Comparison of ENCODE assay signal across 8 mouse cellular contexts in the genomic region with DNA sequence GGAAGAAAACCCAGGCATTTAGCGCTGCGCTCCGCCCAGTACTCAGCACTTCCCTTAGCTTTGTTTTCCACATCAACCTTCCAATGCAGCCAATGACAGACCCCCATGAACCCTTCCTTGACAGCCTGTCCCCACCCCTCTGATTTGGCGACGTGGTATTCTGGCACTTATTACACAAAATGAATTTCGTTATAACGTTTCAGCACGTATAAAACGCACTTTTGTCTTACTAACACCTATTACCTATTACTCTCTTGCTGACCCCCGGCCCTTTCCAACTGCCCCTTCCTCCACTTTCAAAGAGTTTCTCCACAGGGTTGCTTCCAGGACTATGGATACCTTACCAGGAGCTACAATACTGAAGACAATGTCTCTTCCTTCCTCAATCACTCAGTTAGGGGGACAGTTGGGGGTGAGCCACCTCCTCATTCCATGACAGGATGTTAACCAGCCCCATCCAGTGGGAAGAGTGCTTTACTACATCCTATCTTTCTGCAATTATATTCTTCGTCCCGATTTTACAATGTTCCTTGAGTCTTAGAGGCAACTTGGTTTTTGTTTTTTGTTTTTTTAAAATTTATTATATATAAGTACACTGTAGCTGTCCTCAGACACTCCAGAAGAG. TPM values are rescaled to one million over a fixed set of nuclear protein-coding genes. Genes with fewer than 3 reads are reported as not detected.
DNase-seq lines count a peak whose midpoint lies in the region; ATAC-seq and TF ChIP-seq lines count a peak whose summit lies in the region.

No protein-coding gene starts in this region.

- DNase-seq in layer of hippocampus, adult 2 months (ENCODE audit: low spot score in 2 of 2), result no peak
- no peak for DNase-seq in layer of hippocampus, postnatal 36 days
- DNase-seq in intestine, embryonic 14.5 days (ENCODE audit: low spot score), result no peak
- peak; percentile 73 for DNase-seq in midbrain, postnatal 0 days (ENCODE audit: low spot score)
- no peak for DNase-seq in right cerebral cortex, postnatal 10 days (ENCODE audit: low spot score in 2 of 2)
- no peak for DNase-seq in thymus, postnatal 0 days (ENCODE audit: low spot score)

- no peaks in the 10 kb centered on the region for H3K9me3 ChIP-seq in embryonic facial prominence, embryonic 13.5 days
- H3K9me3 ChIP-seq in intestine, embryonic 14.5 days (ENCODE audit: control insufficient read depth, low read length), result no peaks in the 10 kb centered on the region
- H3K9me3 ChIP-seq in midbrain, postnatal 0 days (ENCODE audit: low read length), result no peaks in the 10 kb centered on the region

- peaks cover 35% of the 10 kb centered on the region for H3K4me1 ChIP-seq in embryonic facial prominence, embryonic 13.5 days
- H3K4me1 ChIP-seq in intestine, embryonic 14.5 days (replicated peaks; ENCODE audit: control insufficient read depth, insufficient read depth, low read length), result peaks cover 30% of the 10 kb centered on the region
- H3K4me1 ChIP-seq in midbrain, postnatal 0 days (ENCODE audit: insufficient read depth, low read length), result peaks cover 9% of the 10 kb centered on the region

- ATAC-seq in embryonic facial prominence, embryonic 13.5 days (ENCODE audit: insufficient number of reproducible peaks, insufficient read depth, low FRiP score, low TSS enrichment, low read depth), result no peak
- 0 out of 2 replicates have a peak, but pooled peaks have one; percentile 8 for ATAC-seq in intestine, embryonic 14.5 days (replicated peaks; ENCODE audit: low FRiP score, low TSS enrichment, low read depth)
- ATAC-seq in midbrain, postnatal 0 days (ENCODE audit: low FRiP score), result peak; percentile 53; the same call in 1 of the 2 replicates
- ATAC-seq in megakaryocyte-erythroid progenitor cell, adult 5-6 weeks (replicated peaks; ENCODE audit: low FRiP score, low TSS enrichment, poor library complexity, severe bottlenecking), result no peak

- H3K4me3 ChIP-seq in layer of hippocampus, adult 2 months, result peak overlapping the region; percentile 64
- H3K4me3 ChIP-seq in embryonic facial prominence, embryonic 13.5 days, result peak overlapping the region; percentile 42
- peak overlapping the region; percentile 28 for H3K4me3 ChIP-seq in intestine, embryonic 14.5 days (ENCODE audit: low read depth, low read length)
- H3K4me3 ChIP-seq in midbrain, postnatal 0 days (ENCODE audit: low read depth, low read length), result peak overlapping the region; percentile 26; the same call in 1 of the 2 replicates

- peaks cover 38% of the 10 kb centered on the region for H3K36me3 ChIP-seq in embryonic facial prominence, embryonic 13.5 days
- H3K36me3 ChIP-seq in intestine, embryonic 14.5 days (ENCODE audit: control insufficient read depth, insufficient read depth, low read length), result peaks cover 44% of the 10 kb centered on the region
- H3K36me3 ChIP-seq in midbrain, postnatal 0 days (ENCODE audit: insufficient read depth, low read length), result peaks cover 33% of the 10 kb centered on the region

- 10% methylated on average over 12 of the region's 12 CpGs for WGBS in embryonic facial prominence, embryonic 13.5 days
- WGBS in intestine, embryonic 14.5 days, result 13% methylated on average over 12 of the region's 12 CpGs
- WGBS in midbrain, postnatal 0 days, result 8% methylated on average over 12 of the region's 12 CpGs

- peak overlapping the region; percentile 73; the same call in 1 of the 2 replicates for H3K9ac ChIP-seq in embryonic facial prominence, embryonic 13.5 days
- H3K9ac ChIP-seq in intestine, embryonic 14.5 days (ENCODE audit: low read length), result peak overlapping the region; percentile 63; the same call in 1 of the 2 replicates
- no peak overlapping the region for H3K9ac ChIP-seq in midbrain, postnatal 0 days (replicated peaks; ENCODE audit: low read length, poor library complexity, severe bottlenecking)

- peak; percentile 25 for TF ChIP-seq CTCF in layer of hippocampus, adult 2 months (conservative IDR thresholded peaks at IDR 0.05)
- no peak; the same call in 1 of the 2 replicates for TF ChIP-seq CTCF in midbrain, postnatal 0 days (IDR thresholded peaks at IDR 0.05)

- H3K27ac ChIP-seq in layer of hippocampus, adult 2 months, result peak overlapping the region; percentile 98
- H3K27ac ChIP-seq in embryonic facial prominence, embryonic 13.5 days, result peak overlapping the region; percentile 94
- peak overlapping the region; percentile 92 for H3K27ac ChIP-seq in intestine, embryonic 14.5 days (ENCODE audit: low read depth)
- peak overlapping the region; percentile 97 for H3K27ac ChIP-seq in midbrain, postnatal 0 days (ENCODE audit: low read depth, low read length)

- H3K27me3 ChIP-seq in embryonic facial prominence, embryonic 13.5 days, result no peaks in the 10 kb centered on the region
- H3K27me3 ChIP-seq in intestine, embryonic 14.5 days (replicated peaks; ENCODE audit: control insufficient read depth, insufficient read depth, low read length), result no peaks in the 10 kb centered on the region
- no peaks in the 10 kb centered on the region for H3K27me3 ChIP-seq in midbrain, postnatal 0 days (ENCODE audit: insufficient read depth, low read length)

- H3K4me2 ChIP-seq in embryonic facial prominence, embryonic 13.5 days, result peak overlapping the region; percentile 73
- H3K4me2 ChIP-seq in intestine, embryonic 14.5 days (ENCODE audit: low read length), result peak overlapping the region; percentile 69
- peak overlapping the region; percentile 56 for H3K4me2 ChIP-seq in midbrain, postnatal 0 days (ENCODE audit: low read depth, low read length, poor library complexity, severe bottlenecking)

RNA-seq across cellular contexts. Expression of a gene that starts 4.0 kb away (rescaled TPM):
- 1 to 10 TPM; 1.9 to 2.2 TPM for total RNA-seq in layer of hippocampus, adult 2 months (2021)
- 1 to 10 TPM; 1.7 to 2.2 TPM for total RNA-seq in layer of hippocampus, postnatal 36 days (2021)
- polyA plus RNA-seq in embryonic facial prominence, embryonic 13.5 days (2015; fragmentation: Nextera tagmentation; extraction: Ambion mirVana), result 8.4 and 8.6 TPM in 2 replicates
- polyA plus RNA-seq in intestine, embryonic 14.5 days (2014; fragmentation: Nextera tagmentation; extraction: Ambion mirVana), result 16.5 and 18.3 TPM in 2 replicates
- 5.7 and 16.7 TPM in 2 replicates for total RNA-seq in midbrain, postnatal 0 days (2014; rRNA removed)
- 4.0 and 5.1 TPM in 2 replicates for polyA plus RNA-seq in midbrain, postnatal 0 days (2015; fragmentation: Nextera tagmentation; extraction: Ambion mirVana)
- polyA plus RNA-seq in thymus, postnatal 0 days (2015; fragmentation: Nextera tagmentation; extraction: Ambion mirVana), result 1.4 and 1.8 TPM in 2 replicates
- 0.50 TPM in 1 of 2 replicates, not detected in the other for total RNA-seq in megakaryocyte-erythroid progenitor cell, adult 5-6 weeks (2014; fragmentation: Nextera tagmentation)
- total RNA-seq in megakaryocyte-erythroid progenitor cell, adult 5-6 weeks (2017), result not detected in 2 replicates

RNA-seq across cellular contexts. Expression of a gene that starts 22.1 kb away (rescaled TPM):
- total RNA-seq in layer of hippocampus, adult 2 months (2021), result 100 to 1,000 TPM; 208 to 222 TPM
- total RNA-seq in layer of hippocampus, postnatal 36 days (2021), result 100 to 1,000 TPM; 195 to 208 TPM
- polyA plus RNA-seq in embryonic facial prominence, embryonic 13.5 days (2015; fragmentation: Nextera tagmentation; extraction: Ambion mirVana), result 446 and 470 TPM in 2 replicates
- polyA plus RNA-seq in intestine, embryonic 14.5 days (2014; fragmentation: Nextera tagmentation; extraction: Ambion mirVana), result 336 and 349 TPM in 2 replicates
- total RNA-seq in midbrain, postnatal 0 days (2014; rRNA removed), result 224 and 241 TPM in 2 replicates
- 260 and 264 TPM in 2 replicates for polyA plus RNA-seq in midbrain, postnatal 0 days (2015; fragmentation: Nextera tagmentation; extraction: Ambion mirVana)
- polyA plus RNA-seq in thymus, postnatal 0 days (2015; fragmentation: Nextera tagmentation; extraction: Ambion mirVana), result 466 and 479 TPM in 2 replicates
- total RNA-seq in megakaryocyte-erythroid progenitor cell, adult 5-6 weeks (2014; fragmentation: Nextera tagmentation), result 204 and 225 TPM in 2 replicates
- 215 and 228 TPM in 2 replicates for total RNA-seq in megakaryocyte-erythroid progenitor cell, adult 5-6 weeks (2017)

RNA-seq across cellular contexts. Expression of a gene that starts 25.6 kb away (rescaled TPM):
- total RNA-seq in layer of hippocampus, adult 2 months (2021), result 10 to 100 TPM; 13.7 to 15.2 TPM
- 10 to 100 TPM; 11.2 to 13.8 TPM for total RNA-seq in layer of hippocampus, postnatal 36 days (2021)
- 39.3 and 54.2 TPM in 2 replicates for polyA plus RNA-seq in embryonic facial prominence, embryonic 13.5 days (2015; fragmentation: Nextera tagmentation; extraction: Ambion mirVana)
- polyA plus RNA-seq in intestine, embryonic 14.5 days (2014; fragmentation: Nextera tagmentation; extraction: Ambion mirVana), result 77.4 and 79.5 TPM in 2 replicates
- 8.4 and 8.9 TPM in 2 replicates for total RNA-seq in midbrain, postnatal 0 days (2014; rRNA removed)
- 6.5 and 7.5 TPM in 2 replicates for polyA plus RNA-seq in midbrain, postnatal 0 days (2015; fragmentation: Nextera tagmentation; extraction: Ambion mirVana)
- polyA plus RNA-seq in thymus, postnatal 0 days (2015; fragmentation: Nextera tagmentation; extraction: Ambion mirVana), result 43.6 and 48.7 TPM in 2 replicates
- total RNA-seq in megakaryocyte-erythroid progenitor cell, adult 5-6 weeks (2014; fragmentation: Nextera tagmentation), result 226 and 251 TPM in 2 replicates
- total RNA-seq in megakaryocyte-erythroid progenitor cell, adult 5-6 weeks (2017), result 103 and 192 TPM in 2 replicates

RNA-seq across cellular contexts. Expression of a gene that starts 32.4 kb away (rescaled TPM):
- total RNA-seq in layer of hippocampus, adult 2 months (2021), result 1 to 10 TPM; 2.0 to 2.1 TPM
- 1 to 10 TPM; 1.3 to 1.8 TPM for total RNA-seq in layer of hippocampus, postnatal 36 days (2021)
- polyA plus RNA-seq in embryonic facial prominence, embryonic 13.5 days (2015; fragmentation: Nextera tagmentation; extraction: Ambion mirVana), result 1.6 and 2.8 TPM in 2 replicates
- 0.87 and 1.4 TPM in 2 replicates for polyA plus RNA-seq in intestine, embryonic 14.5 days (2014; fragmentation: Nextera tagmentation; extraction: Ambion mirVana)
- 1.1 and 4.3 TPM in 2 replicates for total RNA-seq in midbrain, postnatal 0 days (2014; rRNA removed)
- polyA plus RNA-seq in midbrain, postnatal 0 days (2015; fragmentation: Nextera tagmentation; extraction: Ambion mirVana), result 1.8 and 2.2 TPM in 2 replicates
- polyA plus RNA-seq in thymus, postnatal 0 days (2015; fragmentation: Nextera tagmentation; extraction: Ambion mirVana), result 0.90 and 1.2 TPM in 2 replicates
- total RNA-seq in megakaryocyte-erythroid progenitor cell, adult 5-6 weeks (2014; fragmentation: Nextera tagmentation), result 5.1 and 9.4 TPM in 2 replicates
- 0.61 and 3.3 TPM in 2 replicates for total RNA-seq in megakaryocyte-erythroid progenitor cell, adult 5-6 weeks (2017)

RNA-seq across cellular contexts. Expression of a gene that starts 34.4 kb away (rescaled TPM):
- 10 to 100 TPM; 10.9 to 12.6 TPM for total RNA-seq in layer of hippocampus, adult 2 months (2021)
- 10 to 100 TPM; 13.5 to 13.8 TPM for total RNA-seq in layer of hippocampus, postnatal 36 days (2021)
- polyA plus RNA-seq in embryonic facial prominence, embryonic 13.5 days (2015; fragmentation: Nextera tagmentation; extraction: Ambion mirVana), result 21.8 and 22.5 TPM in 2 replicates
- polyA plus RNA-seq in intestine, embryonic 14.5 days (2014; fragmentation: Nextera tagmentation; extraction: Ambion mirVana), result 14.7 and 19.6 TPM in 2 replicates
- 22.7 and 35.4 TPM in 2 replicates for total RNA-seq in midbrain, postnatal 0 days (2014; rRNA removed)
- polyA plus RNA-seq in midbrain, postnatal 0 days (2015; fragmentation: Nextera tagmentation; extraction: Ambion mirVana), result 20.4 and 24.4 TPM in 2 replicates
- 18.4 and 23.1 TPM in 2 replicates for polyA plus RNA-seq in thymus, postnatal 0 days (2015; fragmentation: Nextera tagmentation; extraction: Ambion mirVana)
- 46.2 and 49.0 TPM in 2 replicates for total RNA-seq in megakaryocyte-erythroid progenitor cell, adult 5-6 weeks (2014; fragmentation: Nextera tagmentation)
- 15.8 and 25.8 TPM in 2 replicates for total RNA-seq in megakaryocyte-erythroid progenitor cell, adult 5-6 weeks (2017)

Comparison
In these comparisons a context has a peak if more than half of its experiments do, and no peak if none do; other contexts are left out.
1. ATAC-seq: peak in intestine, embryonic 14.5 days (single experiment) and midbrain, postnatal 0 days (single experiment); none in embryonic facial prominence, embryonic 13.5 days (single experiment) and megakaryocyte-erythroid progenitor cell, adult 5-6 weeks (single experiment).
2. RNA of a gene that starts 25.6 kb away (total RNA-seq): 103 to 251 TPM in megakaryocyte-erythroid progenitor cell, adult 5-6 weeks; 13.7 to 15.2 TPM in layer of hippocampus, adult 2 months, 11.2 to 13.8 TPM in layer of hippocampus, postnatal 36 days and 8.4 to 8.9 TPM in midbrain, postnatal 0 days; every median in the first group is over 4 times any median in the second.
3. Peak in every context shown above with its lines, with median percentiles within 50 percentile points of each other: H3K27ac ChIP-seq, H3K4me3 ChIP-seq and H3K4me2 ChIP-seq.